Mouse (Mus musculus): Measurements from ENCODE around the gene Gm7029. TPM values are rescaled to one million over a fixed set of nuclear protein-coding genes. Genes with fewer than 3 reads are reported as not detected.
"Not testable (repeated sequence)": the region's sequence is repeated elsewhere in the genome, so short reads cannot be mapped to it uniquely, and the experiment has no call there.

The Gm7029 gene
- total RNA-seq, 2 experiments from 2014 or later, result not detected

DNA sequence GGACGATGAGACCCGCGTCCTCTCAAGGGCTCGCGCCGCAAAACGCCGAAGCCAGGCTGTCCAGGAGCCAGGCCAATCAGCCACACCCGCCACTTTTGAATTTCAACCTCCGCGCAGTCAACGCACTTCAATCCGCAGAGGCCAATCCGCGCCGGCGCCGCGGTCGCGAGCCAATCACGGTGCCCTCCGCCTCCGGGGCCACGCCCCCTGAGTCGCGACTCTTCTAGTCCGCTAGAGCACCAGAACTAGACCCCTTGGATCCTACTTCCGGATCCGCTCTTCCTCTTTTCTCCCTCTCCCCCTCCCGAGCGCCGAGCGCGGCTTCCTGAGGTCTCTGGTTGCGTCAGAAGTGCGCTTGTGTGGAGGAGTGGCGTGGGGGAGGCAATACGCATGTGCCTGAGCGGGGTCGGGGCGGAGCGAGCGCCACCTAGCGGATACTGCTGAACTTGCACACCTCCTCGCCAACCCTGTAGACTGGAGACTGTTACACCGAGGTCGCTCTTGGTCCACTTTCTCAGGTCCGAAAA, 17.0 kb downstream of the Gm7029 start, which contains the start of gene Kifc1:
Gene Kifc1 (minus strand): TSS at position 129 of the 527 bp plus-strand sequence.
- peak; percentile 99 for ATAC-seq (replicated peaks; ENCODE audit: poor library complexity, severe bottlenecking)

DNA sequence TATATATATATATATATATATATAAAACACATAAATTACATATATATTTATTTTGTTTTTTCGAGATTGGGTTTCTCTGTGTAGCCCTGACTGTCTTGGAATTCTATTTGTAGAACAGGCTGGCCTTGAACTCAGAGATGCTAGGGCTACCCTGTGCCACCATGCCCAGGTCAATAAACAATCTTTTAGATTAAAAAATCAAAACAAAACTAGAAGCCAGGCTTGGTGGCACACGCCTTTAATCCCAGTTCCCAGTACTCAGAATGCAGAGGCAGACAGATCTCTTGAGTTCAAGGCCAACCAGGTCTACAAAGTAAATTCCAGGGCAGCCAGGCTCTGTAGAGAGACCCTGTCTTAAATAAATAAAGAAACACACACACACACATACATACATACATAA, 17.7 kb downstream of the Gm7029 start:
- no peak for ATAC-seq (replicated peaks; ENCODE audit: poor library complexity, severe bottlenecking)

DNA sequence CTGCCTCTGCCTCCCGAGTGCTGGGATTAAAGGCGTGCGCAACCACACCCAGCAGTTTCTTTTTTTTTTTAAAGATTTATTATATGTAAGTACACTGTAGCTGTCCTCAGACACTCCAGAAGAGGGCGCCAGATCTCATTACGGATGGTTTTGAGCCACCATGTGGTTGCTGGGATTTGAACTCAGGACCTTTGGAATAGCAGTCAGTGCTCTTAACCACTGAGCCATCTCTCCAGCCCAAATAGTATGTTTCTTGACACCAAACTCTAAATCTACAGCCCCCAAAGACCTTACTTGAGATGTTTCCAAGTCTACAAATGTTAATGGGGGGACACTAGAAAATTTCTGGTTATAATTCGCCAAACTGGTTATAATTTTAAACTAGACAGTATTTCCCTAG, 18.3 kb downstream of the Gm7029 start:
- ATAC-seq (replicated peaks; ENCODE audit: poor library complexity, severe bottlenecking), result not testable (repeated sequence)

DNA sequence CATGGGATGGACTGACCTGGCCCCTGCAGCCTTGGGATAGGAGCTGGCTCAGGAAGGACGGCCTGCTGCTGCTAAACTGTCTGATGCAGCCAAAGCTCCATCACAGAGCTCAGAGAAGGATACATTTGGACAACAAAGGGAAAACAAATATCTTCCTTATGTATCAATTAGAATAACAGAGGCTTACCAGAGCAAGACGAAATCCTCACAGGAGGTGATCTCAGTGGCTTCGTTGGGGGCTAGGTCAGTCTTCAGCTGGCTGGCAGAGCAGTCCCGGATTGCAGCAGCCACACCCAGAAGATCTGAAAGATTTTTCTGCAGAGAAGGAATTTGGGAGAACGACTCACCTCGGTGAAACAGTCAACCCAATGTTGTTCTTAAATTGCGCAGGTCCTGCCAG, 18.8 kb downstream of the Gm7029 start:
- no peak for ATAC-seq (replicated peaks; ENCODE audit: poor library complexity, severe bottlenecking)

DNA sequence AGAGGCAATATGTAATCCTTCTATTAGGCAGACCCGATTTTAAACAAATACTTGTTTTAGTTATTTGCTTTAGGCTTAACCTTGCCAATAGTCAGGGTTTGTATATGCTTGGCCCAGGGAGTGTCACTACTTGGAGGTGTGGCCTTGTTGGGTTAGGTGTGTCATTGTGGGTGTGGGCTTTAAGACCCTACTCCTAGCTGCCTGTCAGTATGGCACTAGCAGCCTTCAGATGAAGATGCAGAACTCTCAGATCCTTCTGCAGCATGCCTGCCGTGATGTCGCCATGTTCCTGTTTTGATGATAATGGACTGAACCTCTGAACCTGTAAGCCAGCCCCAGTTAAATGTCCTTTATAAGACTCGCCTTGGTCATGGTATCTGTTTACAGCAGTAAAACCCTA, 19.4 kb downstream of the Gm7029 start:
- not testable (repeated sequence) for ATAC-seq (replicated peaks; ENCODE audit: poor library complexity, severe bottlenecking)

DNA sequence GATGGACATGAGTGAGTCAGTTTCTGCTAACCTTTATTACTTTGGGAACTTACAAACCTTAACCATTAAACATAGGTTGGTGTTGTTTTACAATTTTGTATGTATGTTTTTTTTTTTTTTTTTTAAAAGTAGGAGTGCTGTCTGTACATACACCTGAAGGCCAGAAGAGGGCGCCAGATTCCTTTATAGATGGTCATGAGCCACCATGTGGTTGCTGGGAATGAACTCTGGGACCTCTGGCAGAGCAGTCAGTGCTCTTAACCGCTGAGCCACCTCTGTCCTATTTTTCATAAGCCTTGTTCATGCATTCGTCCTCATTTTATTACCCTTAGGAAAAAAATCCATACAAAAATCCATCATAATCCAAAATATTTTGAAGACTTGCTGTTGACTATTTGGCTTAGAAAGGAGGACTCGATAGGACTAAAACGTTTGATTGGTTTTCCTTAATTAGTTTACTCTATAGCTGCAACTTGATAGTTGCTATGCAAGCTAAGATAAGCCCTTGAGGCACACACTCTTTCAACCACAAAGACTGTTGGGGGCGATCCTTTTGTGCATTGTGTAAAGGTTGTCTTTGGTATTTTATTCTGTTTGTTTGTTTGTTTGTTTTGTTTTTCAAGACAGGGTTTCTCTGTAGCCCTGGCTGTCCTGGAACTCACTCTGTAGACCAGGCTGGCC, 23.6 kb downstream of the Gm7029 start:
- peak; percentile 61 for ATAC-seq (replicated peaks; ENCODE audit: poor library complexity, severe bottlenecking)

DNA sequence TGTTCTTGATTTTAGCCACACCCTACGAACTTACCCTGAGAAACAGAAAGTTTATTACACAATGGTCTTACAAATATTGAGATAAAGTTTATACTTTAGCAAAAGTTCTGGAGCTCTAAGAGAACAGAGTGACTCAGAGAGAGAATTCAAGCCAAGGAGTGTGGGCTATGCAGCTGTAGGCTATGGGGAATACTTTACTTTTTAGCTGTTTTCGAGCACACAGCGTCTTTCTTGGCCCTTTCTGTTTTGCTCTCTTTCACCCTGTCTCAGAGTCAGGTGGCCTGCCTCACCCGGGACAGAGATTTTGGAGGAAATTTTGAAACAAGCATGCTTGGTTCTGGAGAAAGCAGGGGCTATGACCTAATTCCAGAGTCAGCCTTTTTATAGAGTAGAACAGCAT, 24.6 kb downstream of the Gm7029 start:
- not testable (repeated sequence) for ATAC-seq (replicated peaks; ENCODE audit: poor library complexity, severe bottlenecking)

DNA sequence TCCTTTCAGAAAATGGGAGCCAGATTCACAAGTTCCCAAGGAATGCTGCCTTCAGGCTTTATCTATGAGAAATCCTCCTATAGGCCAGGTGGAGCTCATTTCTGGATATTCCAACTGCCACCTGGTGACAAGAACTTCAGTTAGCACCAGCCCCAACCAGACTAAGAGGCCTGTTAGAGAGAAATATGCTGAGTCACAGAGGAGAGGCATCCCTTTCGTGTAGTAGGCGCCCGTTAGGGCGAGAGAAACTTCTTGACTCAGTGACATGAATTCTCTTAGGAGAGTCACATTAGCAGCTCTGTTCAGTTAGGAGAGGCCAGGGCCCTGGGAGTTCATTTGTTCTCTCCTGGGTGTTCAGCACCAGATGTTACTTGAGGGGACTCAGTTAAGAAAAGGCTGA, 26.0 kb downstream of the Gm7029 start:
- ATAC-seq (replicated peaks; ENCODE audit: poor library complexity, severe bottlenecking), result no peak

DNA sequence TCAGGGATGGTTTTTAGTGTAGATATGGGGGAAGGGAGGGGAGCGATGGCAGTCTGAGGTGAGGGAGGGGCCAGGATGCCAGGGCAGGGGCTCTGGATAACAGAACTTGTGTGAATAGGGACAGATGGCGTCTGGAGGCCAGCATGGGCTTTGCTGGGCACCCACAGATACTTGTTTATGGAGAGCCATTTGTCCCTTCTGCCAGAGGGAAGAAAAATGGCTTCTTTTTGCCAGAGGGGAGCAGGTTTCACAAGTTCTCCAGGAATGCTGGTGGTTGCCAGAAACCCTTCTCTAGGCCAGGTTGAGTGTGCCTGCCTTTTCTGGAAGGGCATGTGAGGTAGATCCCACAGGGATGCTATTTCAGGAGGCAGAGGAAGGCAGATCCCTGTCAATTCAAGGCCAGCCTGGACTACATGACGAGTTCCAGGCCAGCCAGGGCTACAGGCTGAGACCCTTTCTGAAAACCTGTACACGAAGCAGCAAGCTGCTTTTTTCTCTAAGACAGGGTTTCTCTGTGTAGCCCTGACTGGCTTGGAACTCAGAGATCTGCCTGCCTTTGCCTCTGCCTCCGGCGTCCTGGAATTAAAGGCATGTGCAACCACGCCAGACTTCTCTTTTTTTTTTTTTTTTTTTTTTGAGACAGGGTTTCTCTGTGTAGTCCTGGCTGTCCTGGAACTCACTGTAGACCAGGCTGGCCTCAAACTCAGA, 26.8 kb downstream of the Gm7029 start:
- no peak for ATAC-seq (replicated peaks; ENCODE audit: poor library complexity, severe bottlenecking)

DNA sequence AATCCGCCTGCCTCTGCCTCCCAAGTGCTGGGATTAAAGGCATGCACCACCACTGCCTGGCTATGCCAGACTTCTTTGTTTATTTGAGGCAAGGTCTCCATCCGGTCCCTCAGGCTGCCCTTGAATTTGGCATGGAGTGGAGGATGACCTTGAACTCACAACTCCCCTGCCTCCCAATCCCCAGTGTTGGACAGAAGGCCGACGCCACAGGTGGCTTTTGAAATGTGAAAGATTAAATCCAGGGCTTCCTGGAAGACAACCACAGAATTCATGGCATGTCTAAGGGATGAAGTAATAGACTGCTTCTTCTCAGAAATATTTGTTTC, 27.3 kb downstream of the Gm7029 start:
- ATAC-seq (replicated peaks; ENCODE audit: poor library complexity, severe bottlenecking), result no peak

DNA sequence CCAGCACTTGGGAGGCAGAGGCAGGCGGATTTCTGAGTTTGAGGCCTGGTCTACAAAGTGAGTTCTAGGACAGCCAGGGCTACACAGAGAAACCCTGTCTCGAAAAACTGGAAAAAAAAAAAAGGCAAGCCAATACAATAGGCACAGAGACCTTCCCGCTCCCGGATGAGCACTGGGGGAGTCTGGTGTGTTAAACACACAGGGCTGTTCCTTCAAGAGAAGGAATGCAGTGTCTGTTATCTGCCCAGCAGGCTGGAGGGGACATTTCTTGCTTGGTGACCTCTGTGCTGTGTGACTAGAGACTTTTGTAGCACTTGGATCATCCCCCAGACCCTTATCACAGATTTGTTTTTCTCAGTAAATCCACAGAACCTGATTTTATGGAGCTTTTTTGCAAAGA, 28.0 kb downstream of the Gm7029 start:
- ATAC-seq (replicated peaks; ENCODE audit: poor library complexity, severe bottlenecking), result no peak

DNA sequence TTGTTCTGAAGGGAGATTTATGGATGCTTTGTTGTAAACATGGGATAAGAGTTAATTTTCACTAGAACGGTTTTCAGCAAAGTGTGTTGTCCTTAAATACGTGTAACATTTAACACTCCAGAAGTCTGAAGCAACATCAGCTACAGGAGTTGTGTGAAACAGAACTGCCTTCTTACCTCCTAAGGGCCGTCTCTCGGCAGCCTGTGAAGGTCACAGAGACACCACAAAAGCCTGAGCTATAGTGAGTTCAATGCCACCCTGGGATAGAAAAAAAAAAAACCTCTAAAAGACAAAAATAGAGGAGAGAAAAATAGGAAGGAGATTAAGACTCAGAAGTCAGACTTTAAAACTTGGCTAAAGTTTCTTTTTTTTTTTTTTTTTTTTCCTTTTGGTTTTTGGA, 28.4 kb downstream of the Gm7029 start:
- ATAC-seq (replicated peaks; ENCODE audit: poor library complexity, severe bottlenecking), result no peak

DNA sequence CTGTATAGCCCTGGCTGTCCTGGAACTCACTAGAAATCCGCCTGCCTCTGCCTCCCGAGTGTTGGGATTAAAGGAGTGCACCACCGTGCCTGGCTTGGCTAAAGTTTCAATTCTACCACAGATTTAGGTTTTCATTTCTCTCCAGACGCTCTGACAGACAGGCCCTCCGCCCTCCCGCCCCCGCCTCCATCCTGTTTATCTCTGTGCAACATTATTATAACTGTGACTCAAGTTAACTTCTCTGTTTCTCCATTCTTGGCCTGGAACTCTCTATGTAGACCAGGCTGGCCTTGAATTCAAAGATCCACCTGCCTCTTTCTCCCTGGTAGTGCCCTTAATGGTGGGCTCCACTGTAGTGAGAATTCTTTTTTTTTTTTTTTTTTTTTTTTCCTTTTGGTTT, 28.9 kb downstream of the Gm7029 start:
- ATAC-seq (replicated peaks; ENCODE audit: poor library complexity, severe bottlenecking), result peak; percentile 55

DNA sequence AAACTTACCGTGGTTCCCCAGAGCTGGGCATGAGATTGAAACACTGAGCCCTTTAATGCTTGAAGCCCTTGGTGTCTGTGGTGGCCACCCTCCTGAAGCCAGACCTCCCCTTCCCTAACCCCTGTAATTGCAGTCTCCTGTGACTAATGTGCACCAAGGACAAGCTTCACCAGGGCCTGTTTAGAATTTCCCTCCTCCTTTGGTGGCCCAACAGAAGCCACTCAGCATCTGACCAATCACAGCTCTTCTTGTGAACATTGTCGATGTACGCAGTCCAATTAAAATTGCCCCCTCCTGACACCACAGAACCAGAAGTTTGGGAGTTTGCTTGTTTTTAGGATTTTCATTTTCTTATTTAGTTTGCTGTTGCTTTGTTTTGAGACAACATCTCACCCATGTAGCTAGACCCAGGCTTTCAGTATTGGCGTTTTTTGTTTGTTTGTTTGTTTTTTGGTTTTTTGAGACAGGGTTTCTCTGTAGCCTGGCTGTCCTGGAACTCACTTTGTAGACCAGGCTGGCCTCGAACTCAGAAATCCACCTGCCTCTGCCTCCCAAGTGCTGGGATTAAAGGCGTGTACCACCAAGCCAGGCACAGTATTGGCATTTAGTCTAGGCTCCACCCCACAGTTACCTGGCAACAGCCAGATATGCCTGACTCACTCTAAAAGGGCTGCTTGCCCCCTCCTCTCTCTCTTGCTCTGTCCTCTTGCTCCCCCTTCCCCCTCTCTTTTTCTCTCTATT, 30.4 kb downstream of the Gm7029 start:
- ATAC-seq (replicated peaks; ENCODE audit: poor library complexity, severe bottlenecking), result not testable (repeated sequence)

DNA sequence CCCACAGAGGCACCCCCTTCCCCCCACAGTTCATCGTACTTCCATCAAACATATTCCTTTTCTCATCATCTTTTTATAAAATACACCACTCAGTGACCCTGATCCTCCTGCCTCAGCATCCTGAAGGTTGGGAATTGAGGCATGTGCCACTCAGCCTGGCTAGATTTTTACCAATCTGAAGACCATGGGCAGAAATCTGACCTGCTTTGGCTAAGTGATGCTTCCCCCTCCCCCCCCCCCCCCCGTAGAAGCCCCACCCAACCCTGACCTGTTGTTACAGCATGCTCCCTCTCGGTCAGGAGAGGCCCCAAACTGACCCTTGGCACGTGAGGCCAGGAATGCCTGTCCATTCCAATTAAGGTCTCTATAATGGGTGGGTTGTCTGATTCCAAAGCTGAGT, 31.2 kb downstream of the Gm7029 start, which contains the start of gene Platr17:
Gene Platr17 (plus strand): TSS at position 301 of the 400 bp plus-strand sequence.
- not testable (repeated sequence) for ATAC-seq (replicated peaks; ENCODE audit: poor library complexity, severe bottlenecking)

DNA sequence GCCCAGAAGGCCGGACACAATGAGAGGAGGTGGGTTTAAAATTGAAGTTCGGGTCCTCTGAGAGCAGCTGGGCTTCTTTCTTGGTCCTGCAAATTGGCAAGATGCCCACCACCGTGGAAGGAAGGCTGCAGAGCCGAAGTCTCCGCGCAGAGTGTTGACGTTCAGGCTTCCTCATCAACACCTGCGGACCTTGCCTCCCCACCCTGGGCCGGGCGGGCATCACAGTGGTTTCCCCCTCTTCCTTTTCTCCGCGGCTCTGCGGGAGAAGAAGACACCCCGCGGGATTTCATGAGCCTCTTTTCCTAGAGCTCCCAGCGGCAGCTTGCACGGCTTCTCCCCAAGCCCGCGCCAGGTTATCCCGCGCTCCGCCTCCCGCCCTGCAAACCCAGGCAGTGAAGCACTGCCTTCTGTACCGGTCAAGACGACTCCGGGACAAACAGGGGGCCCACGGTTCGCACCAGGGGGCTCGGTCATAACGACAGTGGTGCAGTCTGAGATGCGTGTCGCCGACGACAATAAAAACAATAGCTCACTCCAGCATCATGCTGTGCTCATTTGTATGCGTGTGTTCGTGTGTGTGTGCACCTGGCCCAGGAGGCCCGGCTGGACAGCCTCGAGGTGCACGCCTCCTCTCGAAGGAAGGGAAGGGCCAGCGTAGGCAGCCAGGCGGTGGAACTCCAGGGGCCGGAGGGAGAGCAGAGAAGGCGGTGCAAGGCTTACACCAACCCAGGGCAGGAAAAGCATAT, 34.9 kb downstream of the Gm7029 start:
- ATAC-seq (replicated peaks; ENCODE audit: poor library complexity, severe bottlenecking), result peak; percentile 20

DNA sequence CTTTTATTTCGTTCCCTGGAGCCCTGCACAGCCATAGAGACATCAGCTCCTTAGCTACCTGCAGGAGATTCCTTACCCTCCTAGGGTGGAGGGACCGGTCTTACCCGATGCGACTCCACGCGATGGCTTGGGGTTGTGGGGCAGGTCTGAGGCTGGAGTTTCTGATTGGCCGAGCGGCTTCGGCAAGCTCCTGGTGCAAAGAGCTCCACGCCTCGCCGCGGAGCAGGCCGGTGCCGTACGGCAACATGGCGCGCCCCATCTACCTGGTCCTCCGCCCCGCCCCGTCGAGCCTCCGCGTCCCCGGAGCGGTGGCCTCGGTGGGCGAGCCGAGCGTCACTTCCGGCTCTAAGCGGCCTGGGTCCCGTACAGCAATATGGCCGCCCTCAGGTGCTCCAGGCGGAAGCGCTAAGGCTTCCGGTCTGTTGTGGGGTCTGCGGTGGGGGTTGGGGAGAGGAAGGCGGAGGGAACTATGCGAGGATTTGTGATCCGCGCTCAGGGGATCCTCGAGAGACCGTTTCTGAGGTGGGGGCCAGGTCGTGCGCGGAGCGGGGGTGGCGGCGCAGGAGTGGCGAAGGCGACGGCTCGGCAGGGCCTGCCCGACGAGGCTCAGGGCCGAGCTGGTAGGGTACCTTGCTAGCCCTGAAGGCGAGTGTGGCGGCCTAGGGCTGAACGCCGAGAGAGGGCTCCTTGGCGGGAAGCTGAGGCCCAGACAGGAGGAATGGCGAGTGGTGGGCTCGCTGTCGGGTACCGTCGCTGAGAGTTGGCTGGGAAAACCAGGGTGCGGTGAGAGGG, 35.6 kb downstream of the Gm7029 start, which contains the start of gene Daxx:
Gene Daxx (plus strand): TSS at position 338 of the 792 bp plus-strand sequence.
- peak; percentile 90 for ATAC-seq (replicated peaks; ENCODE audit: poor library complexity, severe bottlenecking)

DNA sequence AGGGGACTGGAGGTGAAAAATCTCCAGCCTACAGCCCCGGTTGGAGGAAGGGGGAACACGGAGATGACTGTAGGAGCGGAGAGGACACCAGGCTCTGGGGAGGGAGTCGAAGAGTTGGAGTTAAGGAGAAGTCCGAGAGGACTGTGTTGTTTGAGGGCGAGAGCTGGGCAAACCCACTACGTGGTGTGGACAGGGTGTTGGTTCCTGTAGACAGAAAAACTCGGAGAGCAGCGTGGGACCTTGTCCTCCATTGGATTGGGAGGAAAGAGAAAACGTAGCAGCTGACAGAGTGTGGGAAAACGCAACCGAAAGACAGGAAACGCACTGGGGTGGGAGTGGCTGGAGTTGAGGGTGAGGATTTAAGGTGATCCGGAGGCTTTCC, 36.2 kb downstream of the Gm7029 start:
- peak; percentile 44 for ATAC-seq (replicated peaks; ENCODE audit: poor library complexity, severe bottlenecking)

DNA sequence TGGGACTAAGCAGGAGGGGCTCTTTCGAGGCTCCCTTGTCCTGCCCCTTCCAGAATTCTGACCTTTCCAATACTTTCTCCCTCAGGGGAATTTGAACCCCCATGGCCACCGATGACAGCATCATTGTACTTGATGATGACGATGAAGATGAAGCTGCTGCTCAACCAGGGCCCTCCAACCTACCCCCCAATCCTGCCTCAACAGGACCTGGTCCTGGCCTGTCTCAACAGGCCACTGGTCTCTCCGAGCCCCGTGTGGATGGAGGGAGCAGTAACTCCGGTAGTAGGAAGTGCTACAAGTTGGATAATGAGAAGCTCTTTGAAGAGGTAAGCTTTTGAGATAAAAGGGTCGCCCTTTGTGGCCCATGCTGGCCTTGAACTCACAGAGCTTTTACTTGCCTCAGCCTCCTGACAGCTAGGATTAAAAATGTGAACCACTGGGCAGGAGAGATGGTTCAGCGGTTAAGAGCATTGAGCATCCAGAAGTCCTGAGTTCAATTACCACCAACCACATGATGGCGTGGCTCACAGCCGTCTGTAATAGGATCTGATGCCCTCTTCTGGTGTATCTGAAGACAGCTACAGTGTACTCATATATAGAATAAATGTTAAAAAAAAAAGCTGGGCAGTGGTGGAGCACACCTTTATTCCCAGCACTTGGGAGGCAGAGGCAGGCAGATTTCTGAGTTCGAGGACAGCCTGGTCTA, 36.9 kb downstream of the Gm7029 start:
- no peak for ATAC-seq (replicated peaks; ENCODE audit: poor library complexity, severe bottlenecking)

All from granulocyte monocyte progenitor cell, adult 5-6 weeks (primary cell).